Mouse (Mus musculus) right cerebral cortex, postnatal 14 days (tissue): ENCODE measurements around the gene Tenm2.

Experiments used
- DNase-seq: peaks from one replicate; pipeline ENCODE4 v3.0.0; 2022

Tenm2 gene

DNA sequence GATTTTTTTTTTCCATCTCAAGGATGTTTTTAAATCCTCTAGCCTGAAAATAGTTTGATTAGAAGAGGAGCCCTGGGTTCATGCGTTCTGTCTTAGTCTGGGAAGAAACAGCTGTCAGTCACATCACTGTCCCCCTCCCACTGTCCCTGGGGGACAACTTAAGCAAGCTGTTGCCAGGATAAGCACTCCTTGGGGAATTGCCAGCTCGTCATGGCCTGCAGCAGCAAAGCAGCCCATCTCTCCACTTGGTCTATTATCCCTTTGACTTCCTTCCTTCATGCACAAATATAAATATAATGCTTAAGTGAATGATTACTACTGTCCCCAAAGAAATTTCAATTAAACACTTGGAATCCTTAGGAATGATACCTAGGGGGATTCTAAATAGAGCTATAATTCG lies 344.7 kb downstream of the Tenm2 start:
- DNase-seq = no peak

DNA sequence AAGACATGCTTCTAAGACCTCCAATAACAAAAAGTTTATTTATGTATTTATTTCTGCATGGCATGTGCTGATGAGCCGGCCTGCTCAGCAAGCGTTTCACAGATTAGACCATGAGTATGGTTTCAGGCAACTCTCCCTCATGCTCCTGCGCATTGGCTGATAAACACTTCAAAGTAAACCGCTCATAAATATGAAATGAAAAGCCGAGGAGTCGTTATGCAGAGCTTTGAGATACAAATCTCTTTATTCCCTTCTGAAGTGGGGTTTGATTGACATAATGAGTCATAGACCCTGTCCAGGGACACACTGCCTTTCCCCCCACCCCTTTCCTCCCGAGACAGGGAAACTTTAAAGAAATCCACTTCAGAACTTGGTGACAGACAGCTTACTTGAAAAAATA lies 348.3 kb downstream of the Tenm2 start:
- no peak for DNase-seq

DNA sequence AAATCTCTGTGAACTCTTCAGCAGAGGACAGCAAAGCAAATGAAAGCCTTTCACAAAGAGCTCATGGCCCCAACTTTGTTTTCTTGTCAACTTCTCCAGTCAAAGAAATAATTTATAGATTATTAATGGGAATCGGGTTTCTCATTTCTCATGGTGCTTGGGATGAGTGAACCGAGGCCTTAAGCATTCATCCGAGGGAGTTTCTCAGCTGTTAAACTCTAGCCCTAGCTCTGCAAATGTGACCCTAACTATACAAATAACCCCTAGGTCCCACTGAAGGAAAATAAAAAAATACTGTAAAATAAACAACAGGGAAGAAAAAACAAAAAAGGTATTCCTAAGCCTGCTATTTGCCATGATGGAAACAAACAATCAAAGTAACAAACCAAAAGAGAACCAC lies 349.6 kb downstream of the Tenm2 start:
- DNase-seq = no peak

DNA sequence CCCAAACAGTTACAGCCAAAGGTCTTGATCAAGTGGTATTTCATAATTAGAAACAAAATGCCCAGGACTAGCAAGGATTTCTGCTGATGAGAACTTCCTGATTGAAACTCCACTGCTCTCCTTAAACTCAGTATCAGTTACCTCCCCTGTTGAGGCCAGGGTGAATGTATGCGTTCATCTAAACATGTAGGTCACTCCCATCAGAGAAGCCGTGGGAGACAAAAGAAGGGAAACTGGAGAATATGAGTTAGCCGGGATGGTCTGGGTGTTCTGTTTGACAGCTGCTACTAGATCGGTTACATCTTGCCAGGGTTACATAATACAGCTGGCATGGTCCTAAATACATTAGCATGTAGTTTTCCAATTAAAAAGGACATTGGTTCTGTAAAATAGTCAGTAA lies 362.8 kb downstream of the Tenm2 start:
- no peak for DNase-seq

DNA sequence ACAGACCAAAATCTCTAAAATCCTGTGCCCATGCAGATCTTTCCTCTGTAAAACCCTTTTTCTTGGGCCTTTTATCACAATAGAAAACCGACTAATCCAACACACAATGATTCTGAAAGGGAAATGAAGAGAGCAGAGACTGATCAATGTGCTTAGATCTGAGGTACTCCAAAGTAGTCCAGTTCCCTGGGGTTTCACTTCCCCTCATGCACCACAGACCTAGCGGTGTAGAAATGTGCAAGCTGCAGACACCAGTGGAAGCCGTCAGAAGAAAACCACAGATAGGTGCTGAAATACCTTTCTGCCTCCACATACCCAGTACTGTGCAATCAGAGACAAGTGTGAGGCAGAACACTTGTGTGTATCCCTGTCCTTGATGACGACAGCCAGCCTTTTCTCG lies 365.2 kb downstream of the Tenm2 start:
- no peak for DNase-seq

DNA sequence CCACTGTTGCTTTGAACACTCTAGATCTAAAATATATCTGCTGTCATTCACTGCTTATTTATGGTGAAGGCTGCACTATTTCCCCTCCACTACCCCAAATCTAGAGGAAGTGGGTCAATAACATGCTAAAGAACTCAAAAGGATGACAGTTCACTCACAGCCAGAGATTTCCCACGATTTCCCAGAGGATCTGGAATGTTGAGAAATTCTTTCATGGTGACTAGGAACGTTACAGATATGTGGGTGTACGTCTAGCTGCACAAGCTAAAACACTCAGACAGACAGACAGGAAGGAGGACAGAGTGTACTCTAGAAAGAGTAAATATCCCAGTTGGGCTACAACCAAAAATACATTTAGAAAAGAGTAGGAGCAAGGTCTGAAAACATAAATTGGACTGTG lies 384.1 kb downstream of the Tenm2 start:
- DNase-seq = no peak

DNA sequence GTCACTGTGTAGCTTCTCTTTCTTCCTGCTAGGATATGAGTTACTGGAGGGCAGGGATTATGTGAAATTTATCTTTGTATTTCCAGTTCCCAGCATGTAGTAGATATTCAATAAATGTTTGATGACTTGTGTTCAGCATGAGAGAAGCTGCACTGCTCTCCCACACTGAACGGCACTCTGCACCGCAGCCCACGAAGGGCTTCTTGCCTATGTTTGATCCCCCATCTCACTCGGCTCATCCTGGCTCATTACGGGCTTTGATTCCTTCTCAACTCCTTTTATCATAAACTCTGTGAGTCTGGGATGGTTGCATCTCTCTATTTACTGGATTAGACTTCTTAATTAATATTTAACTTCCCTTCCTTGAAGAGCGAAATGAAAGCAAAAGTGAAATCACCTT lies 388.3 kb downstream of the Tenm2 start:
- DNase-seq = no peak

DNA sequence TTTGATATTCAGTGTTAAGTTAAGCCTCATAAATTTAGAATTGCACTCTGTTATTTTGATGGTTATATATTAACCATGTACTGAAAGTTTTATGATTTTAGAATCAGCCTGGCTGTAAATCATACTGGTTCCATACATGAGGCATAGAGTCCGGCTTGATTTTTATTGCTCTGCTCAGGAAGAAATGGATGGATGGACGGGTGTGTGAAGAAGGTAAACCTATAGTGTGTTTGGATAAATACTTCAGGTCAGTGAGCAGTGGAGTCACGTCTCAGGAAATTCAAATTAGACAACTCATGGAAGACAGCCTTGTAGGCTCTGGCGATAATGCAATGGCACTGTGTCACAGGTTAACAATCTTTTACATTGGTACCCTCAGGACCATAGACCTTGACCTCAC lies 402.9 kb downstream of the Tenm2 start:
- no peak for DNase-seq

DNA sequence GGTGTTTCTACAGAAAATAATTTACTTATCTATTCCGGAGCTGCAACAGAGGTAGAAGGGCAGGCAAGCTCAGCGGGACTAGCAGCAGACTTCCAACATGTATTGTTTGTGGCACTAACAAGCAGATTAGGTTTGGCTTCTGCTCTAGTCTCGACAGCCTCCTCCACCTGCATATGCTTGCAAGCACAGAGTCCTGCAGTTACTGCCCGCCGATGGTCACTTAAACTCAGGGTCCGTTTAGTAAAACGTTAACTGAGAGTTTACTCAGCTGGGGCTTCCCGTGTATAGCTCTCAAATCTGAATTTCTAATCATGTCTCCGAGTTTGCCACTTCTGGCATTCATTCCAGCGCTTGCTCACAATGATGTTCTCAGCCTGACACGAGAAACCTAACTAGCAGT lies 404.3 kb downstream of the Tenm2 start:
- no peak for DNase-seq

DNA sequence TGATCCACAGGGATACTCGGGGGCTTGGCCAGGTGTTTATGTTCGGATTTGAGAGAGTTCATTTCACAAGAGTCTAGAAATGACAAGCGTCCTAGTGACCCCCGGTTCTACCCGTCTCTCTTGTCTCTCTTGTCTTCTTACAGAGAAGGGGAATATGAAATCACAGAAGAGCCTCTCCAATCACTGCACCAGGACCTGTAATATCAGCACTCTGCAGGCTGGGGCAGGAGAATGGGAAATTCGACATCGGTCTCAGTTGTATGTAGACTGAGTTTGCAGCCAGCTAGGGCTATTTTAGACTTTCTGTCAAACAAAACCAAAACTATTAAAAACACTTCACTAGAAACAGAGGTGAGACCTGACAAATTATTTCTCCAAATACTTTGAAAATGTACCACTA lies 411.1 kb downstream of the Tenm2 start:
- no peak for DNase-seq

DNA sequence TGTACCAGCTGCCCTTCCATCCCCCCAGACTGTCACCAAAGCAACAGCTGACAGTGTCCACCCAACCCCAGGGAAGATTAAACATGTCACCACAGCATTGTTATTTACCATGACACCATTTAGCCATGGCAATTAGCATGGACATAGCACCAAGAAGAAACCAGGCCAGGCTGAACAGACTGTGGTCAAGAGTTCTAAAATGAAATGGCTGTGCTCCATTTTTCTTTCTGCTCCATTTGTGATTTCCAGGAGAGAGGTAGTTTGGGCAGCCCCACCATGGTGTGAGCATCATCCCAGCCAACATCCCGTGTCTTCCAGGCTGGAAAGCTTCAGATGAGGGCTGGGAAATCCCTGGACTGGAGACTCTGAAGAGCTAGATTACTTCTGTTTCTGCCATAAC lies 431.1 kb downstream of the Tenm2 start:
- DNase-seq = no peak

DNA sequence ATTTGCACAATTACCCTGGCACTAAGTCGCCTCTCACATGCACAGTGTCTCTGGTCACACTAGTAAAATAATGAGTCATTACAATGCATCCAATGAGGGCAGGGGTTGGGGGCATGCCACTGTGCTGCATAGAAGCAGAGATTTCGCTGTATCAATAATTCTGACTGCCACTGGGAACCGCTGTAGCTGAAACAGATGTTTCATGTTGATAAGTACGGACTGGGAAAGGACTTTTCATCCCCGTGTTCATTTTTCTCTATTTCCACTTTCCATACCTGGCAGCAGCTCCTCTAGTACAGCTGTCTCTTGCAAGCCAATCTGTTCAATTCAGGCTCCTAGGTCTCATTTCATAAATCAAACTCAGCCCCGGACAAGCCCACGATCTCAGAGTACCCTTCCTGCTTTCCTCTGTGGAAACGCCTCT lies 433.5 kb downstream of the Tenm2 start:
- no peak for DNase-seq

DNA sequence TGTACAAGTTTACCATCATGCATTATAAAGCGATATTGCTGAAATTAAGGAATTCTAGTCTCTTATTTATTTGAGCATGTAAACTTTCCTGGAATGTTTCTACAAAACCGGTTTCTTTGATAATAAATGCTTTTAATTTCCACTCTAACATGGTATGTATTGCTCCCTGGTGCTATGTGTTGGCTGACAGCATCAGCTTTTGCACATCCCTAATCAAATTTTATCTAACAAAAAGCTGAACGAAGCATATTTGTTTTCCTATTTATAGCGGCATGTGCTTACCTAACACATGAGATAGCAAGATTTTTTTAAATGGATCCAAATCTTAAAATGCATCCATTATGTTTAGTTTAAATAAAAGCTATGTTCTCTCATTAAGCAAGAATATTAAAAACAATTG lies 434.1 kb downstream of the Tenm2 start:
- DNase-seq = no peak

DNA sequence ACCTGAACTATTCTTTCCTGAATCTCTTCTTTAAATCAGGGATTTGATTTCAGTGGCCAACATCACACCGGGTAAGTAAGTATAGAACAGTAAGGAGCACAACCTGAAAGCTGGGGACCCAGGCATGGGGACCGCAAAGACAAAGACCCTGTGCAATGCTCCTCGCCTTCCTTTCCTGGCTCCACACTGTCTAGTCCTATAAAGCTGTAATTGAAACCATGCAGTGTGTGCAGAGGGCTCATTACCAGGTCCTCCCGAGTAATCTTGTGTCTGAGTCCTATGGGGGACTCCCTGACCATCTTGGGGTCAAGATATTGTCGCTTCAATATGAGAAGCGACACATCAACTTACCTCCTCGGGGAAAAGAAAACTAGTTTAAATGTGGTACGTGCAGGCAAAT lies 436.4 kb downstream of the Tenm2 start:
- no peak for DNase-seq

DNA sequence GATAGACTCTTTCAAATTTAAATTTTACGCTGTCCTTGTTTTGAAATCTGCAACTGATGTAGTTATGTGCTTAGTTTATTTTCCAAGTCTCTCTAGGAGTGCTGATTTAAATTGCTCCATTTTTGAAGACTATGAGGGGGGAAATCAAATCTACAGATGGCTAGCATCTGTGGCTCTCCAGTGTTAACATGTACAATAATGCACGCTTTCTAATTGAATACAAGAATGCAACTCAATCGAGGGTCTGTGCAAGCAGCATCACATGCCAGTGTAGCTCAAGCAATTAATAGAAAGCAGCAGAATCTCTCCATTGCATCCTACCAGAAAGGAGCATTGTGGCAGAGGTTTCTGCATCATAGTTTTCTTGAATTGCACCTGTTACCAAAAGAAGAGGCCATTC lies 477.8 kb downstream of the Tenm2 start:
- no peak for DNase-seq

DNA sequence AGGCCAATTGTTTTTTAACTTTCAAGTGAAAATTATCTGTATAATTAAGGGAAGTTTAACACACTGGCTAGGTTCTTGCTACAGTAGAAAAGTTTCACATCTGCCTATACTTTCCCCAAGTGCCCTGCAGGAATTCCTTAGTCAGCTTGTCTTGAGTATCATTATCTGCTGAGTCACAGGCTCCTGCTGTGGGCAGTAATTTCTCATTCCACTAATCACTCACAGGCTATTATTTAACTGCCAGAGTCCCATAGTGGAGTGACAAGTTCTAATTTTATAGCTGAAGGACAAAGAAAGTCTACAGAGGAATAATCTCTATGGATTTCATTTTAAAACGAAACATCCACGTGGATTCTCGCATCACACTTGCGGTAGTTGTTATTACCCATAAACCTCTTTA lies 489.5 kb downstream of the Tenm2 start:
- no peak for DNase-seq

DNA sequence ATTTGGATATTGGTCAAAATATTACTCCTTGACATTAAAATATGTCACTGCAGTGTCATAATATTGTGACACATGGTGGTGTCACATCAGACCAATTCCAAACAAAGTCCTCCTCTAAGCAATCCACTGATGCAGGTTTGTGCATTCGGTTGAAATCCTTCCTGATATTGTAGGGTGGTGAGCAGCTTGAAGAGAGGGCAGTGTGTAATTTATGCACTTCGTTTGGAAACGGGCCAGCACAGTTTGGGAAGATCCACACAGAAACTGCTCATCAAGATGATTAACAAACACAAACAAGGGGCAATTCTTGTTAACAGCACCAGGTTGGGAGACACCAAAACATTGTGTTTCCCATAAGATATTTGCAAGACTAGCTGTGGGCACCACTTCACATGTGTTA lies 508.0 kb downstream of the Tenm2 start:
- peak; percentile 19 for DNase-seq

DNA sequence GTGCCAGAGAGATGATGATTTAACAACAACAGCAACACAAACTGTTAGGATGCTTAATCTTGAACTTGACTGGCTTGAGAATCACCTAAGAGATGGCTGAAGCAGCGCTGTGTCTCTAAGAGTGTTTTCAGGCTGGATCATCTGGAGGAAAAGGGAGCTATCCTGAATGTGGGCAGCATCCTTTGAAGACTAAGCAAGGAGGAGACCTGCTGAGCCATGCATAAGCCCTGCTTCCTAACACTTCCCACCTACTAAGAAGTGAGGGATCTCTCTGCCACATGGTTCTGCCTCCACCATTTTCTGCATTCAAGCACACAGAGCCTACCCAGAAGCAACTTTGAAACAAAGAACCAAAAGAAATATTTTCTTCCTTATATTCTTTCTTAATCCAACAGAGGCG lies 532.9 kb downstream of the Tenm2 start:
- no peak for DNase-seq

DNA sequence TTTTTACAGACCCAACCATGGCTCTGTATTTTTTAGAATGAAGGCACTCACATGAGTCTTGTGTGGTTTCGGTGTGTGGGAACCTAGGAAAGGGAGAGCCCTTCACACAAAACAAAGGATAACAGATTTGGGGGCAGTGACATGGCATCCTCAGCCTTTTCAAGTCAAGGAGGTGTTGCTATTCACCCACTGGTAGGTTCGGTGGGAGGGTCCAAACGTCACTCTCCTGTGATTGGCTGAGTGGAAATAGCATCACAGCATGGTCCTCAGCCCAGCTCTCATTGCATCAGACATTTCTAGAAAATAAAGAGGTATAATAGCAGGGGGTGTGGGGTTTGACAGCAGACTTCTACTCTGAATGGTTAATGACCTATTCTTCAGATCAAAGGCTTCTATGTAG lies 534.8 kb downstream of the Tenm2 start:
- DNase-seq = no peak

DNA sequence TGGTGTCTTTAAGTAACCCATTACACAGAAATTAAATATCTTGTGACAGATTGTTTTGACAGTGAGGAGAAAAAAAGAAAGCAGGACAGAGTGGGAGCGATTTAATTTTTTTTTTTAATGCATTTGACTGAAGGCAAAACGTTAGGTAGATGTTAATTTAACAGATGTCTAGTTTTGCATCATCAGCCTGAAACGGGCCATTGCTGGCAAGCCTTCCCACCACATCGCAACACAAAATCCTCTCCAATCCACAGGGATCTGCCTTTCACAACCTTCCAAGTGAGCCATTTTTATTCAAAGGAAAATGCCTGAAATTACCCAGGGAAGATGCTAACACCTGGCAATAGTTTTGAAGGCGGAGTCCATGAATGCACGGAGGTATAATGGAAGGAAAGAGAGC lies 535.6 kb downstream of the Tenm2 start:
- no peak for DNase-seq

DNA sequence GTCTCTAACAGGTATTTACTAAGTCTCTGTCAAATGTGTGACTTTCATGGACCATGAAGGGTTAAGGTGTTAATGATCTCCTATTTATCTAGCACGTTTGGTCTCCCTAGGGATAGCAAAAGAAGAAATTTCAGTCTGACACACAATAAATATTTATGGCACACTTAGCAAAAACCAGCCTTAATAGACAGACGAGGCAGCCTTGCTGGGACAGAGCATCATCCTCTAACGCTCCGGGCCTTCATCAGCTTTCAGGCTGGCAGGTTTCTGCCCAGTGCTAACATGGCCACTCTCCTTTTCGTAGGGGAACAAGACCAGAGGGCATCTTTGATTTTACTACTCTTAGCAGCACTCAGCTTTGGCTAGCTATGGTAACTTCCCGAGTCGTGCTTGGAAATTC lies 537.5 kb downstream of the Tenm2 start:
- DNase-seq = no peak

DNA sequence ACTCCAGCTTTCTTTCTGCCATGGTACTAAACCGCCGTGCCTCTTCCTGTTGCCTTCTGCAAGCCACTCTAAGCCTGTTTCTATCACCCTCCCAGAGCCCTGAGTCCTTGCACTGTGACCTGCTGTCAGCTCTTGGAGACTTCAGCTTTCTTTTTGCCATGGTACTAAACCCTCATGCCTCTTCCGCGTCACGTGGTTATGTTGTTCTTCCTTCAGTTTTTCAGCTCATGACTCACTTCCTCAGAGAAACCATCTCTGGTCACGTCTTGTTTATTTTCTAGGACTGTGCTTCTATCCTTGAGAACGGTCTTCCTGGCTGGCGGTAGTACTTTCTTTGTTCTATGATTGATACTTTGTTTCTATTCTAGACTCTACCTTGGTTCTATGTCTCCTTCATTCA lies 537.9 kb downstream of the Tenm2 start:
- no peak for DNase-seq

DNA sequence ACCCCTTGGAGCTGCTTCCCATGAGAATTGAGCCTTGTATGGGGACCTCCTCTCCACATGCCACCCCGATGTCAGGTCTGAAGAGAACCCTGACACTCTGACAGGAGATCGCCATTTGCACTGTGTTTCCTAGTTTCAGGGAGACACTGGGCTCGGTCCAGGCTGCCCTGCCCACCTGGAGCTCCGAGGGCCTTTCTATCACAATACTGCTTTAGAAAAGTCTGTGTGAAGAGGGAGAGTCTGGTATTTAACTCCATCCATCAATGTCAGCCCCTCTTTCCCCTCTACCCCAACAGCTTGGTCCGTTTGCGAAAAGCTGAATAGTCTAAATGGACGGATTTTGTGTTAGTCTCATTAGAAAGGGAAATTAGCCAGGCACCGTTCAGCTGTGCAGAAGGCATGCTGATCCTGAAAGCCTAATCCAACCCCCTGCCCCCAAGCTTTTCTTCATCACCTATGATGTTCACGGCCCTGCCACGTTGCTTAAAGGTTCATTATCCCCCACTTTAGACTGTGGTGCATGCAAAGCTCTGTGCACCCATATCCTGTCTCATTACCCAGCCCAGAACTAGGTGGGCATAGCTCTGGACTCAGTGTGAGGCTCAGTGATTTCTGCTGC lies 538.6 kb downstream of the Tenm2 start:
- no peak for DNase-seq

DNA sequence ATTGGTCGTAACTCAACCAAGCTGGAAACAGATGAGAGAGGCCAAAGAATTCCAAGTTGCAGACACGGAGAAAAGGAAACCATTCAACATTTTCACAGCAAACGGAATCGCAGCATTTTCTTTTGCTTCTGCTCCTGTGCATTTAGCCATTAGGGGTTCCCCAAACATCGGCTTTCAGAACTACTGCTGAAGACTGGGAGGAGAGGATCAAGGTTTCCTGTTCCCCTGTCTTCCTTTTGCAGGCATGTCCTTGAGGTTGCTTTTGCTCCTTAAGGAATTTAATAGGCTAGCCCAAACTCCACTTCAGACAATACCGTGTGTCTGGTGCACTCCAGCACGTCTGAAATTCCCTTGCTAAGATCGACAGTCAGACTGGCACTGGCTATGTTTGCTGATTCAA lies 541.0 kb downstream of the Tenm2 start:
- DNase-seq = no peak

DNA sequence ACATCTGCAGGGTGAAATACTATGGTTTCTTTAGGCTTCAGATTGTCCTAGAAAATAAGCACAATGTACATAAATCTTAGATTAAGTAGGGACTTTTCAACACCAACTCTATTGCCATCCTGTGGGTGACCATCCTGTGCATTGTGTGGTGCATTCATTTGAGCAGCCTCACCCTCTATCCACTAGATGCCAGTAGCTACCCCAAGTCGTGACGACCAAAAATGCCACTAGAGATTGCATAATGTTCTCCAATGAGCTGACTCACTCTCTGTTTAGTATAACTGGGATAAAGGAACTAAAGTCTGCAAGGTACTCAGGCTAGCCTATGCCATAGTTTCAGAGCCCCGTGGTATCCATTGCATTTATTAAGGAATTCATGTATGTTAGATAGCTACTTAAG lies 543.1 kb downstream of the Tenm2 start:
- no peak for DNase-seq

DNA sequence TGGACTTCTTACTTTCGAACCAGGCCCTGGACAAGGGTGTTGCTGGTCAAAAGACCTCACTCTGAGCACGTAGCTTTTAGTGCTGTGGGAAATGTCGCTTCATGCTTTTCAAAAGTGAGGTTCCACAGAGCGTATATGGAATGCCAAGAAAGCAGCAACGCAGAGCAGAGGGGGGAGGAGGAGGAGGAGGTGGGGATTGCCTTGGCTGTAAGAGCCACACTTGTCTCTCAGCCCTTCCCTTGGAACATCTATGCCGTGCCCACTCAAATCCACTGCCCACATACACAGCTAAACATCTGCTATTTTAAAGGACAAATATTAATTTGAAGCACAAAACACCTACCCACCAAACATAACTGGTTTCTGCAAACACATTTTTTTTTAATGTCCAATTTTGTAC lies 544.9 kb downstream of the Tenm2 start:
- DNase-seq = no peak
